Mouse (Mus musculus) C2C12 (cell line): Measurements from ENCODE around the gene Smco1.
"Not testable (repeated sequence)": the region's sequence is repeated elsewhere in the genome, so short reads cannot be mapped to it uniquely, and the experiment has no call there.

Source experiments
- CTCF ChIP-seq: IDR thresholded peaks from one replicate; pipeline ENCODE4 v1.5.1; 2011; ENCODE audit not compliant: control insufficient read depth, insufficient read depth, insufficient read length
- MAX ChIP-seq: IDR thresholded peaks from one replicate; pipeline ENCODE4 v1.6.1; 2011; ENCODE audit warnings: mild to moderate bottlenecking, control low read depth
- MYOD1 ChIP-seq: IDR thresholded peaks from one replicate; pipeline ENCODE4 v1.6.1; 2011; ENCODE audit warnings: low read depth; ENCODE audit not compliant: control insufficient read depth, insufficient read length
- USF1 ChIP-seq: IDR thresholded peaks from one replicate; pipeline ENCODE4 v1.6.1; 2011; ENCODE audit warnings: low read depth, mild to moderate bottlenecking, control low read depth, moderate library complexity

DNA sequence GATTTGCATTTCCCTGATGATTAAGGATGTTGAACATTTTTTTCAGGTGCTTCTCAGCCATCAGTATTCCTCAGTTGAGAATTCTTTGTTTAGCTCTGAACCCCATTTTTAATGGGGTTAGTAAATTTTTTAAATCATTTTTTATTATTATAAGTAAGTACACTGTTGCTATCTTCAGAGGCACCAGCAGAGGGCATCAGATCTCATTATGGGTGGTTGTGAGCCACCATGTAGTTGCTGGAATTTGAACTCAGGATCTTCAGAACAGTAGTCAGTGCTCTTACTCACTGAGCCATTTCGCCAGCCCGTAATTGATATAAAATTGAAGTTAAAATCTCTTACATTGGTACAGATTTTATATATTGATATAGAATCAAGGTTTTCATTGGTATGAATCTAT, 7.0 kb upstream of the Smco1 start:
- not testable (repeated sequence) for TF ChIP-seq CTCF, MAX, USF1, MYOD1
